Mouse (Mus musculus) large intestine, adult 2 months (tissue): ENCODE data around the gene S100a13. TPM values are rescaled to one million over a fixed set of nuclear protein-coding genes. Genes with fewer than 3 reads are reported as not detected.
A peak's percentile ranks its signal among the peaks of the same experiment; 100 is the strongest.

Experiments
- DNase-seq: peaks from one replicate; pipeline ENCODE4 v3.0.0-alpha.2; 2012; ENCODE audit warnings: low read depth, low spot score
- WGBS: fragments of 180-500 bp; shearing (Covaris S2); methylation state at CpG from one replicate; pipeline ENCODE4 v1.1.7; 2018; 5-methylcytosine and 5-hydroxymethylcytosine counted together
- polyA plus RNA-seq: library from polyadenylated mRNA; depleted of rRNA; stranded (reverse); fragments of >200 nt; gene quantifications from 2 replicates; pipeline ENCODE4 v1.2.3, GENCODE M21; 2012

S100a13 gene
- polyA plus RNA-seq, 1 experiment = 50.0 TPM

DNA sequence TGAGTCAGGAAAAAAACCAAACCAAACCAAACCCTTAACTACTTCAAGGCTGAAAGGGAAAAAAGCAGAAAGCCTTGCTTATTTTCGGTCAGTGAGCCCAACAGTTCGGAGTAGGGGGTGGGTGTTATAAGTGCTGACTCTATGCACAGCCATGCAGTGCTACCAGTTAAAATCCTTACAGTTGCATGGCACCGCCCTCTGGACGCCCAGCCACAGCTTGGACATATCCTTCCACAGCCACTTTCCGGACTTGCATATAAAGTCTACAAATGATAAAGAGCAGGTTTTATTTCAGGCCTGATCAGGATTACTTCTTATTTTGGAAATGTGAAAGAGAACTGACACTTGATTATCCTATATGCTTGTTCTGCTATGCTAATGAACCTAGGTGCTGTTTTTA lies 9.0 kb upstream of the S100a13 start:
- DNase-seq = no peak
- WGBS = 90% methylated on average over 5 of the region's 5 CpGs

DNA sequence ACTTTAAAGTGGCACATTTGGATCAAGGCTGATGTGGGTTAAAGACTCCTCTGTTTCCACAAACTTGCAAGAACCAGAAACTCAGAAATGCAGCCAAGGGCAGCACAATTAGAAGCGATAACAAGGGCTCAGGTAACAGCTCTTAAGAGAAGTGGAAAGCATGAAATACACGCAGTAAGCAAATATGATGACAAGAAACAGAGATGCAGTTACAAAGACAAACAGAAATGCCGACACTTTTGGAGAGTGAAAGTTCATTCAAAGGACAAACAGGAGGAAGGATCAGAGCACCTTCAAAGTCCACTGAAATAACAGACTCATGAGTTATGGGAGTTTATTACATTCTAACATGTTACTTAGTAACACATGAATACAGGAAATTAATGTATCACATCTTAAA lies 7.9 kb upstream of the S100a13 start:
- 25% methylated on average over 3 of the region's 3 CpGs for WGBS
- DNase-seq = no peak

DNA sequence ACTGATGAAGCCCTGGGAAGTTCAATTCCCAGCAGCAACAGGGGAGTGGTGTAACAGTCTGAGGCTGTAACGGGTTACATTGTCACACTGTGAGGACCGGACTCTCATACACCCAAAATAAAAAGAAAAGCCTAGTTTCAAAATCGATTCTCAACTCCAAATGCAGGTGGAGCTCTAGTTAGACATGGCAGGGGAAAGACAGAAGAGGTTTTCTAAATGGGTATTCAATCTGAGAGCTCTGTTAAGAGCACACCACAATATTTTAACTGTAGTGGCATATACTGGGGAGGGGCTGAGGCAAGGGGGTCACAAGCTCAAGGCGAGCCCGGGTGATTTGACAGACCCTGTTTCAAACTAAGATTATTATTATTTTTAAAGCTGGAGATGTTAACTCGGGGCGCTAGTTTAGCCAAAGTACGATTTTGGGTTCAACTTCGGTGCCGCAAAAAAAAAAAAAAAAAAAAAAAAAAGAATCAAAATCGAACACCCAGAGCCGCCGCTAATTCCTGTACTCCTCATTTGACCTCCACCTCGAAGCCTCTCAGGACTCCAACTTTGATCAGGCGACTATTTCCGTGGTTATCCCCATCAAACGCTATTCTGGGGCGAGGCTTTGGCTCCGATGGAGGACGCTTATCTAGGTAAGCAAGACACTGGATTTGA lies 5.8 kb upstream of the S100a13 start:
- WGBS = under 1% methylated on average over 20 of the region's 20 CpGs
- DNase-seq = no peak

DNA sequence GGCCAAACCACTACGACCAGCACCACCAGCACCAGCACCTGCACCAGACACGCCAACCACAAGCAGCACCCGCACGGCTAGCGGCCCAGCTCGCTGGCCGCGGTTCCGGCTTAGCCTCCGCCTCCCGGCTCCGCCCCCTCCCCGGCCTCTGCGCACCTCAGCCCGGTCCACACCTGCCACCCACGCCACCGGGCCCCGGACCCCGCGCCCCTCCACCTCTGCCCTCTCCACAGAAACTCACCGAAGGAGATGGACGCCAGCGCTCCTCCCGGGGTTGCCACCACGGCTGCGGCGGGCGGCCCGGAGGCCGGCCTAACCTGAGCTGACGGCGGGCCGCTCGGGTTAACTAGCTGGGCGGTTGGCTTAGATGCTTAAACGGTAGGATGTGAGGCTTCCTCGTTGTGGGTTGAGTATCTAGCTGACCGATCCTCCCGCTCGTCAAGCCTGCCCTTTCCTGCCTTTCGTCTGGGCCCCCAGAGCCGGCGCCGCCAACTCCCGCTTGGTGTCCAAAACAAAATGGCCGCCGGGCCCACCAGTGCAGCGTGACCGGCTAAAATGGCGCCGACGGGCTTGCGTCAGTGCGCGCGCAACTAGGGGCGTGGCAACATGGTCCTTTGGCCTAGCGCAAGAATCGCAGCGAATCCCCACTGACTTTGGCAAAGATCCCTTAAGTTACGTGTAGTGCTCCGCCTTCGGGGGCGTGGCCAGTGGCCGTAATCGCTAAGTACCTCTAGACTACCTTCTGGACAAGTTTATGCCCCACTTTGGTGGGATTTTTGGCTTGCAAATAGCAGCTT lies 5.1 kb upstream of the S100a13 start, which contains the start of gene Chtop:
Chtop (minus strand) TSS at position 549 of the 797 bp plus-strand sequence.
- peak; percentile 98 for DNase-seq
- under 1% methylated on average over 66 of the region's 66 CpGs for WGBS

GRCm38 (mm10) chr3:90509747-90510123 lies 4.5 kb upstream of the S100a13 start:
- DNase-seq = no peak
- WGBS = 7% methylated on average over 2 of the region's 2 CpGs

DNA sequence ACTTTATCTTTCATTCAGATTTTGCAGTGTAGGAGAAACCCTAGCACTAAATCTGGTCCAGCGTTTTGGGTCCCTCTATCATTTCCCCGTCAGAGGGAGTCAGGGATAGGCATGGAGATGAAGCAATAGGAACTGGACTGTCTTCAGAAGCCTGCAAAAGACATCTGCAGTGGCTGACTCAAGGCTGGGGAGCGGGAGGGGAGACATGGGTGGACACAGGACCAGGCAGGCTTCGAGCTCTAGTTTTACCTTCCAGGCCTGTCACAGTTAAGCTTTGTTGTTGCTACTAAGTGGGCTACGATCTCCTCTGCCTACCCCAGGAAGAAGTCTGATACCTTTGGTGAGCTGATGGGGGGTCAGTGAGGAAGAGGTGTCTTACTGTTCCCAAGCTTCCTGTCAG lies 2.0 kb upstream of the S100a13 start:
- WGBS = 85% methylated on average over 5 of the region's 5 CpGs
- no peak for DNase-seq

- no peak for DNase-seq
- WGBS = 76% methylated on average over 9 of the region's 9 CpGs
Measured at GRCm38 (mm10) chr3:90512948-90513642, 1.1 kb upstream of the S100a13 start.

- peak; percentile 70 for DNase-seq
- under 1% methylated on average over 10 of the region's 10 CpGs for WGBS
Measured at GRCm38 (mm10) chr3:90514691-90515090, 456 bp downstream of the S100a13 start.

DNA sequence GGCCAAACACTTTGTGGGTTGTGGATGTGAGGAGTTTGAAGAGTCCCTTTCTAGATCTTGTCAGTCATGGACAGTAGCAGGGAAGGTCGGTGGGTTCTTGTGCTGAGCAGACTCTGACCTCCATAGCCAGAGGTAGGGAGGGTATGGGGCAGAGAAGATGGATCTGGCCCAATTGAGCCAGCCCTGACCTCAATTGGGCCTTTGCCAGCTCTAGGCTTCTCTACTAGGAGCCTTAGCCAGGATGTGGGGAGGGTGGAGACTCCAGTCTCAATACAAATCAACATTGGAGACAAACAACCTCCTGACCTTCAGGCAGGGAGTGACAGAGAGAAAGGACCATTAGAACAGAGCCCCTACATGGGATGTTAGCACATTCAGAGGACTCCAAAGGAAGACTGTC lies 1.0 kb downstream of the S100a13 start:
- WGBS = 13% methylated on average over 1 of the region's 1 CpGs
- no peak for DNase-seq

GRCm38 (mm10) chr3:90515789-90516188 lies 1.6 kb downstream of the S100a13 start:
- DNase-seq = no peak
- WGBS = 93% methylated on average over 4 of the region's 4 CpGs

DNA sequence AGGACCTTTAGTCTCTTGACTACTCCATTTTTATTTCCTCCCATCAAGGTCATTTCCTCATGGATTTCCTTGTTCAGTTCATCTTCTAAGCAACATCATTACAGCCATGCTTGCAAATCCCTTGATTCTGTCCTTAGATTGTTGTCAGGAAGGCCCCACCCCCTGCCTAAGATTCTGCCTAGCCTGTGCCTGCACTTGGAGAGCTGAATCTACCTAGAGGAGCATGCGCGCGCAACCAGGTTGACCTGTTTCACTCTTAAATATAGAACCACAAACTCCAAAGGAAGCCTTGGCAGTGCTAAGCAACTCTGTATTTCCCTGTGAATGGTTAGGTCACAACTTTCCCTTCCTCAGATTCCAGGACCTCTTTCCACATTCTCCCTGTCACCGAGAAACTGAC lies 3.5 kb downstream of the S100a13 start:
- no peak for DNase-seq
- WGBS = 87% methylated on average over 4 of the region's 4 CpGs

DNA sequence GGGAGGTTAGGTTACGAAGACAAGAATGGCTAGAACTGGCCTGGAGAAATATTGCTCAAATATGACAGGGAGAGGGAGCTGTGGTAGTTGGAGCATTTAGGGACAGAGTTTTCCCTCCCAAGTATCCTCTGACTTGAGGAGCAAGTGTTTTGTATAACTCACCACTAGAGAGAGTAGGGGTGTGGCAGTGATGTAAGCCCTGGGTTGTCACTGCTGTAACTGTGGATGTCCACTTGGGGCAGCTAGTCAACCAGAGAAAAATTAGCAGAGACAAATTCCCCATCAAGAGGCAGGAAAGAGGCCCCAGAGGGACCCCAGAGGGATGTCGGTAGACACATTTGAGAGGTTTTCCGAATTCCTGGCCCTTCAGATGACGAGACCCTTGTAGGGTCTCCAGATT lies 11.2 kb downstream of the S100a13 start:
- DNase-seq = no peak
- 51% methylated on average over 4 of the region's 4 CpGs for WGBS

DNA sequence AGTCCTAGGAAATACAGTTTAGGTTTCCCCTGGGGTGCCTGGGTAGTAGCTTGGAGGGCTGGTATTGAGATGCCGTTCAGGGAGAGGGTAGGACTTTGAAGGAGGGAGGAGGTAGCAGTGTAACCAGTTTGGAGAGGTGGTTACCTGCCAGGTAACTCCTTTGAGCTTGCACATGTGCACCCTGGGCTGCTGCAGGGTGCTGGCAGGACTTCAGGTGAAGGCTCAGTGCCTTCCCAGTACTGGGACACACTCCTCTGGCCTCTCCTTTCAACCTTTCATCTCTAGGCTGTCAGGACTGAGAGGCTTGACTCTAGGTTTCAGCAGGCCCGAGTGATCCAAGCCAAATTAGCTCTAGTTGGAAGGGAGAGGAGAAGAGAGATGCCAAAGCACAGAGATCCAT lies 11.8 kb downstream of the S100a13 start:
- no peak for DNase-seq
- WGBS = 28% methylated on average over 2 of the region's 2 CpGs

- 21% methylated on average over 5 of the region's 5 CpGs for WGBS
Measured at GRCm38 (mm10) chr3:90526580-90526979, 12.3 kb downstream of the S100a13 start, which contains the start of gene S100a14. TSS of gene S100a14 (plus strand) at chr3:90526856.

DNA sequence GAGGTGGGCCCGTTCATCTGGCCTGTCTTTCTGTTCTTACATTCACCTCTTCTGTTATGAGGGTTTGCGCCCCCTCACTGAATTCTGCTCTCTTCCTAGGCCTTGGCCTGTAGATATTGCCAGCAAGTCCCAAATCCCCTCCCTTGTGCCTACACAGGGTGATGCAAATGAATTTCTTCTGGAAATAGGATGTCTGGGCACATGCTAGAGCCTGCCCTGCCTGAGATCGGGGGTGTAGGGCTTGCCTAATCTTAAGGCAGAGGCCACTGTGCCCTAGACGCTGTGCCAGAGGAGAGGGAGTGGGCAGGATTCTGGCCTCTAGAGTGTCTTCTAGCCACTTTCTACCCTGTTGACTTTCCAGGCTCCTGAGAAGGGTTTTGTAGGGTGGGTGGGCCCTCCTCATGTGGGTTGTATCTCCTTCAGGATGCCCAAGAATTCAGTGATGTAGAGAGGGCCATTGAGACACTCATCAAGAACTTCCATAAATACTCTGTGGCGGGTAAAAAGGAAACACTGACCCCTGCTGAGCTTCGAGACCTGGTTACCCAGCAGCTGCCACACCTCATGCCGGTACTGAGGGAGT lies 13.1 kb downstream of the S100a13 start:
- DNase-seq = no peak
- 86% methylated on average over 7 of the region's 7 CpGs for WGBS

More at GRCm38 (mm10) chr3:90526580-90526979, 12.3 kb downstream of the S100a13 start, which contains the start of gene S100a14:
- peak; percentile 90 for DNase-seq

- 40% methylated on average over 5 of the region's 5 CpGs for WGBS
- no peak for DNase-seq
Measured at GRCm38 (mm10) chr3:90531713-90532112, 17.5 kb downstream of the S100a13 start.

GRCm38 (mm10) chr3:90535446-90535845 lies 21.2 kb downstream of the S100a13 start:
- no peak for DNase-seq
- WGBS = 97% methylated on average over 1 of the region's 1 CpGs

GRCm38 (mm10) chr3:90537141-90537904 lies 23.1 kb downstream of the S100a13 start, which contains the start of gene S100a16:
TSS of gene S100a16 (plus strand) at chr3:90537254.
- WGBS = 13% methylated on average over 10 of the region's 10 CpGs
- no peak for DNase-seq

- WGBS = 22% methylated on average over 5 of the region's 5 CpGs
- no peak for DNase-seq
Measured at GRCm38 (mm10) chr3:90537905-90538296, 23.7 kb downstream of the S100a13 start.
